Mouse (Mus musculus): ENCODE data around the gene Ksr2. TPM values are rescaled to one million over a fixed set of nuclear protein-coding genes. Genes with fewer than 3 reads are reported as not detected.

Gene Ksr2
- polyA plus RNA-seq, 1 experiment from 2014 or later, result 0.81 TPM

GRCm38 (mm10) chr5:117509511-117510375, 95.9 kb downstream of the Ksr2 start:
- peak overlapping the region; percentile 47 for H3K4me2 ChIP-seq (ENCODE audit: low read depth, low read length)
- H3K27me3 ChIP-seq (replicated peaks; ENCODE audit: control insufficient read depth, insufficient read depth, low read length), result no peaks in the 10 kb centered on the region
- WGBS, result 38% methylated on average over 17 of the region's 22 CpGs
- peak overlapping the region; percentile 21; the same call in 1 of the 2 replicates for H3K9ac ChIP-seq (ENCODE audit: low read depth, low read length)
- H3K36me3 ChIP-seq (ENCODE audit: control insufficient read depth, insufficient read depth, low read length), result no peaks in the 10 kb centered on the region
- H3K9me3 ChIP-seq (ENCODE audit: control insufficient read depth, low read length), result no peaks in the 10 kb centered on the region
- ATAC-seq (ENCODE audit: low read depth) (no peak), DNase-seq (ENCODE audit: low spot score) (peak; percentile 66)
- no peak overlapping the region for H3K27ac ChIP-seq (replicated peaks; ENCODE audit: low read depth, low read length)
- no peak overlapping the region for H3K4me3 ChIP-seq (ENCODE audit: low read depth, low read length)
- no peaks in the 10 kb centered on the region for H3K4me1 ChIP-seq (ENCODE audit: control insufficient read depth, insufficient read depth, low read length)

DNA sequence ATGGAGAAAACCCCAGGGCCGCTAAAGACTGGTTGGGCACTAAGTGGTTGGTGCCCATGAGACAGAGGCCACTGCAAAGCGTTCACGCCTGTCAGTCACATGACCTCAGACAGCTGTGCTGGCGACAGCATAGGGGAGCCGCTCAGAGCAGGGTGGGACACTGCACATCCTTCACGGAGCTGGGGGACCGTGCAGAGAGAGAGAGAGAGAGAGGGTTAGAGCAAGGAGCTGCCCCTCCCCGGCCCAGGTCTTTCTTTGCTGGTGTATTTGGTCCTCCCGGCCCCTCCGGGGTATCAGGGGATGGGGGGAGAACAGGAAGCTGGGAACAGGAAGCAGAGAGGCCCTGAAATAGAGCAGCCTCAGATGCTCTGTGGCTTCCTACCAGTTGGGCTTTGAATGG, 97.1 kb downstream of the Ksr2 start:
- ATAC-seq (ENCODE audit: low read depth) (no peak), DNase-seq (ENCODE audit: low spot score) (no peak)
- Histone ChIP-seq H3K4me2 (ENCODE audit: low read depth, low read length) (no peak overlapping the region), H3K9me3 (ENCODE audit: control insufficient read depth, low read length) (no peaks in the 10 kb centered on the region), H3K9ac (ENCODE audit: low read depth, low read length) (no peak overlapping the region), H3K36me3 (ENCODE audit: control insufficient read depth, insufficient read depth, low read length) (no peaks in the 10 kb centered on the region), H3K4me1 (ENCODE audit: control insufficient read depth, insufficient read depth, low read length) (no peaks in the 10 kb centered on the region), H3K27ac (replicated peaks; ENCODE audit: low read depth, low read length) (no peak overlapping the region), H3K27me3 (replicated peaks; ENCODE audit: control insufficient read depth, insufficient read depth, low read length) (no peaks in the 10 kb centered on the region), H3K4me3 (ENCODE audit: low read depth, low read length) (no peak overlapping the region)
- 56% methylated on average over 10 of the region's 10 CpGs for WGBS

GRCm38 (mm10) chr5:117515396-117515795, 101.6 kb downstream of the Ksr2 start:
- H3K36me3 ChIP-seq (ENCODE audit: control insufficient read depth, insufficient read depth, low read length), result no peaks in the 10 kb centered on the region
- DNase-seq (ENCODE audit: low spot score) (no peak), ATAC-seq (ENCODE audit: low read depth) (no peak)
- no peak overlapping the region for H3K27ac ChIP-seq (replicated peaks; ENCODE audit: low read depth, low read length)
- H3K4me2 ChIP-seq (ENCODE audit: low read depth, low read length), result no peak overlapping the region
- H3K27me3 ChIP-seq (replicated peaks; ENCODE audit: control insufficient read depth, insufficient read depth, low read length), result no peaks in the 10 kb centered on the region
- no peak overlapping the region for H3K4me3 ChIP-seq (ENCODE audit: low read depth, low read length)
- WGBS, result 87% methylated on average over 12 of the region's 12 CpGs
- no peaks in the 10 kb centered on the region for H3K4me1 ChIP-seq (ENCODE audit: control insufficient read depth, insufficient read depth, low read length)
- no peak overlapping the region for H3K9ac ChIP-seq (ENCODE audit: low read depth, low read length)
- H3K9me3 ChIP-seq (ENCODE audit: control insufficient read depth, low read length), result no peaks in the 10 kb centered on the region

DNA sequence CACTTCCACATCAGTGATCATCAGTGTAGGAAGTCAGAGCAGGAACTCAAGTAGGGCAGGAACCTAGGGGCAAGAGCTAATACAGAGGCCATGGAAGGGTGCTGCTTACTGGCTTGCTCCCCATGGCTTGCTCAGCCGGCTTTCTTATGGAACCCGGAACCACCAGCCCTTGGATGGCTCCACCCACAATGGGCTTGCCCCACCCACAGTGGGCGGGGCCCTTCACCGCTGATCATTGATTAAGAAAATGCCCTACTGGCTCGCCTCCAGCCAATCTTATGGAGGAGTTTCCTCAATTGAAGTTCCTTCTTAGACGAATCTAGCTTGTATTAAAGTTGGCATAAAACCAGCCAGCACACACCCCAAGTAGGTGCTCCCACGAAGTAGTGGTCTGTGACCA, 102.1 kb downstream of the Ksr2 start:
- Histone ChIP-seq H3K27ac (replicated peaks; ENCODE audit: low read depth, low read length) (no peak overlapping the region), H3K4me1 (ENCODE audit: control insufficient read depth, insufficient read depth, low read length) (no peaks in the 10 kb centered on the region), H3K4me3 (ENCODE audit: low read depth, low read length) (no peak overlapping the region), H3K27me3 (replicated peaks; ENCODE audit: control insufficient read depth, insufficient read depth, low read length) (no peaks in the 10 kb centered on the region), H3K9ac (ENCODE audit: low read depth, low read length) (no peak overlapping the region), H3K36me3 (ENCODE audit: control insufficient read depth, insufficient read depth, low read length) (no peaks in the 10 kb centered on the region), H3K9me3 (ENCODE audit: control insufficient read depth, low read length) (no peaks in the 10 kb centered on the region), H3K4me2 (ENCODE audit: low read depth, low read length) (no peak overlapping the region)
- DNase-seq (ENCODE audit: low spot score), result no peak
- no peak for ATAC-seq (ENCODE audit: low read depth)
- WGBS, result 68% methylated on average over 7 of the region's 7 CpGs

- no peak overlapping the region for H3K4me3 ChIP-seq (ENCODE audit: low read depth, low read length)
- H3K36me3 ChIP-seq (ENCODE audit: control insufficient read depth, insufficient read depth, low read length), result no peaks in the 10 kb centered on the region
- H3K9me3 ChIP-seq (ENCODE audit: control insufficient read depth, low read length), result no peaks in the 10 kb centered on the region
- 1% methylated on average over 8 of the region's 8 CpGs for WGBS
- H3K9ac ChIP-seq (ENCODE audit: low read depth, low read length), result no peak overlapping the region
- no peaks in the 10 kb centered on the region for H3K27me3 ChIP-seq (replicated peaks; ENCODE audit: control insufficient read depth, insufficient read depth, low read length)
- no peak overlapping the region for H3K27ac ChIP-seq (replicated peaks; ENCODE audit: low read depth, low read length)
- peak; percentile 42 for DNase-seq (ENCODE audit: low spot score)
- no peak overlapping the region for H3K4me2 ChIP-seq (ENCODE audit: low read depth, low read length)
- ATAC-seq (ENCODE audit: low read depth), result no peak
- no peaks in the 10 kb centered on the region for H3K4me1 ChIP-seq (ENCODE audit: control insufficient read depth, insufficient read depth, low read length)
These were observed 102.8 kb downstream of the Ksr2 start for GRCm38 (mm10) chr5:117516597-117516996.

- 32% methylated on average over 4 of the region's 4 CpGs for WGBS
- Histone ChIP-seq H3K4me2 (ENCODE audit: low read depth, low read length) (no peak overlapping the region), H3K27me3 (replicated peaks; ENCODE audit: control insufficient read depth, insufficient read depth, low read length) (no peaks in the 10 kb centered on the region), H3K4me1 (ENCODE audit: control insufficient read depth, insufficient read depth, low read length) (no peaks in the 10 kb centered on the region), H3K27ac (replicated peaks; ENCODE audit: low read depth, low read length) (no peak overlapping the region), H3K9ac (ENCODE audit: low read depth, low read length) (no peak overlapping the region), H3K9me3 (ENCODE audit: control insufficient read depth, low read length) (no peaks in the 10 kb centered on the region), H3K36me3 (ENCODE audit: control insufficient read depth, insufficient read depth, low read length) (no peaks in the 10 kb centered on the region), H3K4me3 (ENCODE audit: low read depth, low read length) (no peak overlapping the region)
- no peak for DNase-seq (ENCODE audit: low spot score)
- no peak for ATAC-seq (ENCODE audit: low read depth)
These were observed 106.2 kb downstream of the Ksr2 start for GRCm38 (mm10) chr5:117519858-117520495.

- H3K4me2 ChIP-seq (ENCODE audit: low read depth, low read length), result no peak overlapping the region
- H3K27me3 ChIP-seq (replicated peaks; ENCODE audit: control insufficient read depth, insufficient read depth, low read length), result no peaks in the 10 kb centered on the region
- no peak for DNase-seq (ENCODE audit: low spot score)
- no peaks in the 10 kb centered on the region for H3K9me3 ChIP-seq (ENCODE audit: control insufficient read depth, low read length)
- H3K36me3 ChIP-seq (ENCODE audit: control insufficient read depth, insufficient read depth, low read length), result no peaks in the 10 kb centered on the region
- no peak overlapping the region for H3K9ac ChIP-seq (ENCODE audit: low read depth, low read length)
- no peak overlapping the region for H3K27ac ChIP-seq (replicated peaks; ENCODE audit: low read depth, low read length)
- ATAC-seq (ENCODE audit: low read depth), result no peak
- H3K4me3 ChIP-seq (ENCODE audit: low read depth, low read length), result no peak overlapping the region
- WGBS, result 70% methylated on average over 4 of the region's 4 CpGs
- no peaks in the 10 kb centered on the region for H3K4me1 ChIP-seq (ENCODE audit: control insufficient read depth, insufficient read depth, low read length)
These were observed 107.4 kb downstream of the Ksr2 start for GRCm38 (mm10) chr5:117521156-117521555.

DNA sequence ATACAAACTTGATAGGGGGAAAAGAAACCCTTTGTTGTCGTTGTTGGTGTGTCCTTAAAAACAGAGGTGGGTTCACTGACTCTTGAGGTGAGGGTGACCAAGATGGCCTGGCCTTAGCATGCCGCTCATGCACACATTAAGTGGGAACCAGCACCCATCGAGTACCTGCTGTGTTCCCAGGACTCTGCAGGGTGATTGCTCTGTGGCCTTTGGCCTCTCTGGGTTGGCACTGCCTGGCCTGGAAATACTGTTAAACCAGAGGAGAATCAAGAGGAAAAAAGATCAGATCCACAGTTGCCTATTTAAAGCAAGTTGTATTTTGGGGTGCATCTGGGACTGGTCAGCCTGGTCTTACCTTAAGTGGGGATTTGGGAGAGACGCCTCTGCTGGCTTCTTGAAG, 107.9 kb downstream of the Ksr2 start:
- Histone ChIP-seq H3K27me3 (replicated peaks; ENCODE audit: control insufficient read depth, insufficient read depth, low read length) (no peaks in the 10 kb centered on the region), H3K36me3 (ENCODE audit: control insufficient read depth, insufficient read depth, low read length) (no peaks in the 10 kb centered on the region), H3K4me2 (ENCODE audit: low read depth, low read length) (no peak overlapping the region), H3K9ac (ENCODE audit: low read depth, low read length) (no peak overlapping the region), H3K9me3 (ENCODE audit: control insufficient read depth, low read length) (no peaks in the 10 kb centered on the region), H3K27ac (replicated peaks; ENCODE audit: low read depth, low read length) (no peak overlapping the region), H3K4me3 (ENCODE audit: low read depth, low read length) (no peak overlapping the region), H3K4me1 (ENCODE audit: control insufficient read depth, insufficient read depth, low read length) (no peaks in the 10 kb centered on the region)
- DNase-seq (ENCODE audit: low spot score), result no peak
- no peak for ATAC-seq (ENCODE audit: low read depth)
- 91% methylated on average over 4 of the region's 4 CpGs for WGBS

Measured in embryonic facial prominence, embryonic 14.5 days (tissue).